Mouse (Mus musculus) c-Kit-positive CD71-negative TER-119-negative erythroid progenitor cells, embryonic 14.5 days (primary cell): ENCODE data around the gene Sdk1.

Source experiments
- DNase-seq: peaks from one replicate; pipeline ENCODE4 v3.0.0-alpha.2; 2013; ENCODE audit warnings: low read depth

The Sdk1 gene

DNA sequence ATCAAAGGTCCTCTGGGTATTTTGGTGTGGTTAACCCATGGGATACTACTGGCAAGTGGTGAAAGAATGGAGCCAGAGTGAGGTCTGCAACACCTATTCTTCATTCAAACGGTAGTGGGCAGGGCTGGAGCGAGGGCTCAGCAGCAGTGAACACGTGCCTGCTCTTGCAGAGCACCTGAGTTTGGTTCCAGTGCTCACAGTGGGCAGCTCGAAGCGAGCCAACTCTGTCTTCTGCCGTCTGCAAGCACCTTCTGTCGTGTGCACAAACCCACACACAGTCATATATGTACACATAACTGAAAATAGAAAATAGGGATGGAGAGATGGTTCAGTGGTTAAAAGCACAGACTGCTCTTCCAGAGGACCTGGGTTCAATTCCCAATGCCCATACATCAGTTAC, 1017.4 kb downstream of the Sdk1 start:
- no peak for DNase-seq

GRCm38 (mm10) chr5:142262060-142262459, 1020.8 kb downstream of the Sdk1 start:
- no peak for DNase-seq
